Mouse (Mus musculus) spleen, adult 2 months (tissue): ENCODE measurements around the gene Ccdc13. TPM values are rescaled to one million over a fixed set of nuclear protein-coding genes. Genes with fewer than 3 reads are reported as not detected.

ENCODE experiments used
- DNase-seq, 2 experiments: peaks; one replicate each; pipeline versions ENCODE4 v3.0.0 to v3.0.0-alpha.2; 2012 to 2021; ENCODE audit warnings: low spot score in 2 of 2, low read depth in 1 of 2
- H3K27ac ChIP-seq: fragments of 200-500 bp; 2 replicates; pipeline ENCODE4 v1.5.1; 2012; ENCODE audit warnings: low read length, inconsistent platforms; ENCODE audit not compliant: insufficient read depth
- H3K27me3 ChIP-seq: fragments of 200-500 bp; 2 replicates; pipeline ENCODE4 v1.6.1; 2012; ENCODE audit warnings: mild to moderate bottlenecking, moderate library complexity, low read length, inconsistent platforms; ENCODE audit not compliant: control insufficient read depth, insufficient read depth
- H3K36me3 ChIP-seq: fragments of 200-500 bp; 2 replicates; pipeline ENCODE4 v1.6.1; 2012; ENCODE audit warnings: mild to moderate bottlenecking, low read length, inconsistent platforms; ENCODE audit not compliant: control insufficient read depth, insufficient read depth
- H3K4me1 ChIP-seq: fragments of 200-500 bp; 2 replicates; pipeline ENCODE4 v1.6.1; 2011; ENCODE audit warnings: inconsistent platforms; ENCODE audit not compliant: control insufficient read depth, insufficient read depth, insufficient read length
- H3K4me3 ChIP-seq: fragments of 200-500 bp; 2 replicates; pipeline ENCODE4 v1.5.1; 2011; ENCODE audit warnings: mild to moderate bottlenecking, inconsistent platforms; ENCODE audit not compliant: insufficient read depth, insufficient read length; ENCODE audit errors: extremely low read depth
- CTCF ChIP-seq: fragments of 200-500 bp; IDR thresholded peaks from 2 replicates; pipeline ENCODE4 v1.5.1; 2011; ENCODE audit warnings: mild to moderate bottlenecking, inconsistent platforms; ENCODE audit not compliant: insufficient read depth, insufficient read length, insufficient replicate concordance; ENCODE audit errors: extremely low read depth
- POLR2A ChIP-seq: fragments of 200-500 bp; IDR thresholded peaks from 2 replicates; pipeline ENCODE4 v1.6.1; 2011; ENCODE audit warnings: low read depth, low read length, inconsistent platforms
- WGBS: fragments of 180-500 bp; shearing (Covaris S2); methylation state at CpG from one replicate; pipeline ENCODE4 v1.1.7; 2018; 5-methylcytosine and 5-hydroxymethylcytosine counted together
- polyA plus RNA-seq: library from polyadenylated mRNA; depleted of rRNA; stranded (reverse); fragments of >200 nt; gene quantifications from 2 replicates; pipeline ENCODE4 v1.2.3, GENCODE M21; 2012

Ccdc13 gene
- polyA plus RNA-seq, 1 experiment, result not detected

GRCm38 (mm10) chr9:121860921-121861320 lies 21.7 kb upstream of the Ccdc13 start:
- Histone ChIP-seq H3K4me1 (peaks cover 3% of the 10 kb centered on the region; the same call in 1 of the 2 replicates), H3K27me3 (no peaks in the 10 kb centered on the region), H3K4me3 (no peak overlapping the region), H3K36me3 (no peaks in the 10 kb centered on the region), H3K27ac (no peak overlapping the region)
- no peak for TF ChIP-seq POLR2A
- TF ChIP-seq CTCF, result no peak
- 94% methylated on average over 2 of the region's 2 CpGs for WGBS
- no peak for DNase-seq

- H3K27me3 ChIP-seq, result no peaks in the 10 kb centered on the region
- peaks cover 3% of the 10 kb centered on the region; the same call in 1 of the 2 replicates for H3K4me1 ChIP-seq
- H3K27ac ChIP-seq, result no peak overlapping the region
- H3K36me3 ChIP-seq, result no peaks in the 10 kb centered on the region
- no peak for DNase-seq
- no peak for TF ChIP-seq CTCF
- no peak for TF ChIP-seq POLR2A
- WGBS, result 91% methylated on average over 2 of the region's 2 CpGs
- no peak overlapping the region for H3K4me3 ChIP-seq
Measured at GRCm38 (mm10) chr9:121859345-121859744, 20.1 kb upstream of the Ccdc13 start.

DNA sequence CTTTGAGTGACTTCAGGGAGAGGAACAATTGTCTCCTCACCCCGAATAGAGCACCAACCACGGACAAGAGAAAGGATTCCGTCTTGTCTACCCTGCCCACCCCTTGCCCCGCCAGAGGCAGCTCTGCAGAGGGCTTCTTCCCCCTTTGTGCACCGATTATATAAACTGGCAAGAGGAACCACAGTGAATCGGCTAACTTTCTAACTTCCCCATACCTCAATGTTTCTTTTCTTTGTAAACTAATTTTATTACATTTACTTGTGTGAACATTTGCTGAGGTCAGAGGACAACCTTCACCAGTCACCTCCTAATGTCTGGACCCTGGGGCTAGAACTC lies 18.9 kb upstream of the Ccdc13 start, which contains the start of gene Higd1a:
Gene Higd1a, minus strand, starts transcription at position 210 of the 336 bp plus-strand sequence.
- Histone ChIP-seq H3K4me1 (peaks cover 3% of the 10 kb centered on the region; the same call in 1 of the 2 replicates), H3K27ac (peak within 1 kb of the TSS; percentile 99), H3K27me3 (no peaks in the 10 kb centered on the region), H3K36me3 (no peaks in the 10 kb centered on the region), H3K4me3 (peak within 1 kb of the TSS; percentile 85)
- TF ChIP-seq CTCF (no peak), POLR2A (no peak)
- no peak for DNase-seq
- WGBS, result 2% methylated on average over 6 of the region's 6 CpGs

GRCm38 (mm10) chr9:121857474-121858152 lies 18.4 kb upstream of the Ccdc13 start:
- Histone ChIP-seq H3K27ac (peak overlapping the region; percentile 99), H3K4me1 (peaks cover 3% of the 10 kb centered on the region; the same call in 1 of the 2 replicates), H3K4me3 (peak overlapping the region; percentile 85), H3K27me3 (no peaks in the 10 kb centered on the region), H3K36me3 (no peaks in the 10 kb centered on the region)
- DNase-seq, result peak; percentile 90 to 98
- WGBS, result under 1% methylated on average over 59 of the region's 70 CpGs
- TF ChIP-seq POLR2A (peak; percentile 84), CTCF (peak; percentile 18; the same call in 1 of the 2 replicates)

DNA sequence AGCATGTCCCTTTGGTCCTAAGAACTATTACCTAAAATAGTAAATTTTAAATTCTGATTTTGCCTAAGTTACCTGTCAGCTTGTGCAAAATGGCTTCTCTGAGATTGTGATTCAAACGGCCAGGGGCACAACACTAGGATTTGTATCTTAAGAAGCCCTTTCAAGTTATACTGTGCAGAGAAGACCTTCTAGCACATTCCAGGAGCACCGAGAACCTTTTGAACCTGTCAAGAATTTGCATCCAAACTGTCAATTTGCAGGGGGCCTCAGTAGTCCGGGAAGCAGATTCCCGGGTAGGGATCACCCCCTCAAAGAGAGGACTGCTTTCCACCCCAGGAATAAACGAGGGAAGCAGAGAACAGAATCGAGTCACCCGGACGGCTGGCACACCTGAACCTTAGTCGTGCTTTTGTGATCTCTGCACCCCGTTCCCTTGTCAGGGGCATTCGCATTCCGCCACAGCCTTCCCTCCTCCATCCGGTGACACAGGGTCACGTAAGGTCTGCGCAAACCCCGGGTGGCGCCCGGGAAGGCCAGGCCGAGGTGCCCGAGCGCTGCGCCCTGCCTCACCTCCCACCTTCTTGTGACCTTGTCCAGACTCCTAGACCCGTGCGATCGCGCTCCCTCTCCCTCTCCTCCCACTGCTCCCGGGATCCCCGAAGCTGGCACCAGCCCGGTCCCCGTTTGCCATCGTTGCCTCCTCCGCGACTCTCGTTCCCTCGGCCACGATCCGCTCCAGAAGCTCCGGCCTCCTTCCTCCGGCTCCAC lies 17.6 kb upstream of the Ccdc13 start:
- peak in 1 of 2 experiments; percentile 35 for DNase-seq
- WGBS, result 2% methylated on average over 39 of the region's 39 CpGs
- Histone ChIP-seq H3K36me3 (peaks cover 3% of the 10 kb centered on the region), H3K27ac (peak overlapping the region; percentile 77), H3K4me3 (peak overlapping the region; percentile 85), H3K4me1 (peaks cover 3% of the 10 kb centered on the region; the same call in 1 of the 2 replicates), H3K27me3 (no peaks in the 10 kb centered on the region)
- TF ChIP-seq CTCF (no peak), POLR2A (no peak)

- H3K36me3 ChIP-seq, result peaks cover 6% of the 10 kb centered on the region
- H3K27ac ChIP-seq, result no peak overlapping the region
Measured at GRCm38 (mm10) chr9:121854246-121854645, 15.0 kb upstream of the Ccdc13 start.

More at GRCm38 (mm10) chr9:121854246-121854645, 15.0 kb upstream of the Ccdc13 start:
- Histone ChIP-seq H3K4me1 (peaks cover 3% of the 10 kb centered on the region; the same call in 1 of the 2 replicates), H3K27me3 (no peaks in the 10 kb centered on the region), H3K4me3 (no peak overlapping the region)
- WGBS, result 93% methylated on average over 3 of the region's 3 CpGs
- no peak for DNase-seq
- TF ChIP-seq POLR2A (no peak), CTCF (no peak)
